Mouse (Mus musculus): Measurements from ENCODE around the gene Pde4b. TPM values are rescaled to one million over a fixed set of nuclear protein-coding genes. Genes with fewer than 3 reads are reported as not detected.

Gene Pde4b
- polyA plus RNA-seq, 1 experiment, result 3.9 TPM

DNA sequence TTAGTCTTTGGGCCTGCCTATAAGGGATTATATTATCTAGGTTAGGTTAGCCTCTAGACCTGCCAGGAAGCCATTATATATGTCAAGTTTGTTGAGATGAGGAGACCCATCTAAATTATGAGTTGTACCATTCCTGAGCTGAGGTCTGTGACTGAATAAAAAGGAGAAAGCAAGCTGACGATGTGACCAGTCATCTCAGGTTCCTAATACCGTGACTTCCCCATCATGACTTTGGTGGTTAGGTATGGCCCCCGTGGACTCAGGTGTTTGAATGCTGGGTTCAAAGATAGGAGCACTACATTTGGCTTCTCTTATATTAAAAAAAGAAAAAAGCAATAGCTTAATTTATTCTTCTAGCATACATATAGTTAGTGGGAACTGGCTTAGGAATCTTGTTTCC is 531.3 kb downstream of the Pde4b start:
- Histone ChIP-seq H3K27ac (ENCODE audit: control insufficient read depth, insufficient read depth, low read depth, low read length, poor library complexity) (no peak overlapping the region), H3K4me1 (ENCODE audit: control insufficient read depth, insufficient read depth, low read length) (peaks cover 2% of the 10 kb centered on the region), H3K4me3 (replicated peaks; ENCODE audit: control insufficient read depth, low read depth, low read length) (no peak overlapping the region)
- WGBS, result 43% methylated on average over 3 of the region's 3 CpGs
- TF ChIP-seq CTCF (IDR thresholded peaks at IDR 0.05; ENCODE audit: control insufficient read depth, insufficient read depth, low read length) (no peak), POLR2A (IDR thresholded peaks at IDR 0.05; ENCODE audit: borderline replicate concordance, control insufficient read depth, low read depth, low read length) (no peak)

DNA sequence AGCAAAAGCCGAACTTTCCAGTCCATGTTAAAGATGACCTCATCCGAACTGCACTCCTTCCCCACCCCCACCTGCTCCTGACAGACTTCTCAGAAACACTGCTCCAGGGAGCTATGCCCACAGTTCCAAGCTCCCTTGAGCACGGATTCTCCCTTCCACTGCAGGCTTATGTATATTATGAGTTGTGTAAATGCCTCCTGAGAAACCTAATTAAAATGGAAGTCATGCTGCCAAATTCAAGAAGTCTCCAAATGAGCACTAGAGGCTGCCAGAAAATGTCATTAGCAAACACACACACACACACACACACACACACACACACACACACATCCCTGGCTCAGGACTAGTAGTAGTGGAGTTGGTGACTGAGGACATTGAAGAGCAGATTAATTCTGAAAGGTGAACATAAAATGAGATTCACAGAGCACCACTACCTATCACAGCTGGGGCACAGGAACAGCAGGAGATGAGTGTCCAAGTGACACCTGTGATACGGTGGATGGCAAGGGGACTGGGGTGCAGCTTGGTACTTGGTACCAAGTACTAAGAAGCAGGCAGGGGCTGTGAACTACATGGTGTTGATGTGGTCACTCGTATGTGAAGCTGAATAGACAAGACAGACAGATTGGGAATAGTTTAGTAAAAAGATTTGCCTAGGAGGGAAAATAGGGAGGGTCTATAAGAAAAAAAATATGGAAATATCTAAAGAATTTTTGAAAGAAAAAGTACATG is 533.0 kb downstream of the Pde4b start:
- 75% methylated on average over 5 of the region's 5 CpGs for WGBS
- peaks cover 4% of the 10 kb centered on the region for H3K4me1 ChIP-seq (ENCODE audit: control insufficient read depth, insufficient read depth, low read length)
- TF ChIP-seq POLR2A (IDR thresholded peaks at IDR 0.05; ENCODE audit: borderline replicate concordance, control insufficient read depth, low read depth, low read length) (no peak), CTCF (IDR thresholded peaks at IDR 0.05; ENCODE audit: control insufficient read depth, insufficient read depth, low read length) (no peak)

DNA sequence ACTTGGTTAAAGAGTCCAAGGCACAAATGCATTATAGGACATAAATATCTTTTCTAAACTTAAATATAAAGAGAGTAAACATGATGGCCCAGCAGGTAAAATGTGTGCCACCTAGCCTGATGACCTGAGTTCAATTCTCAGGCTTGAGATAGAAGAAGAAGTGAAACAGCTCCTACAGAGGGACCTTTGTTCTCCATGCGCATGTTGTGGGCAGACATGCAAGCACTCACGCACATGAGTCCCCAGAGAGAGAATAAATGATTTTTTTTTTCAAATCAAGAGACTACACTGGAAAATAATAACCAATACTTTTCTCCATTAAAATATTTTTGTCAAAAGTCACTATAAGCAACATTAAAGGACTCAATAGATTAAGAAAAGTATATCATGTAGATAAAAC is 533.8 kb downstream of the Pde4b start:
- peaks cover 4% of the 10 kb centered on the region for H3K4me1 ChIP-seq (ENCODE audit: control insufficient read depth, insufficient read depth, low read length)
- no peak overlapping the region for H3K27ac ChIP-seq (ENCODE audit: control insufficient read depth, insufficient read depth, low read depth, low read length, poor library complexity)
- no peak for TF ChIP-seq POLR2A (IDR thresholded peaks at IDR 0.05; ENCODE audit: borderline replicate concordance, control insufficient read depth, low read depth, low read length)
- TF ChIP-seq CTCF (IDR thresholded peaks at IDR 0.05; ENCODE audit: control insufficient read depth, insufficient read depth, low read length), result no peak
- WGBS, result 61% methylated on average over 2 of the region's 2 CpGs
- H3K4me3 ChIP-seq (replicated peaks; ENCODE audit: control insufficient read depth, low read depth, low read length), result no peak overlapping the region

More for the DNA sequence above, 533.0 kb downstream of the Pde4b start:
- Histone ChIP-seq H3K27ac (ENCODE audit: control insufficient read depth, insufficient read depth, low read depth, low read length, poor library complexity) (no peak overlapping the region), H3K4me3 (replicated peaks; ENCODE audit: control insufficient read depth, low read depth, low read length) (no peak overlapping the region)

DNA sequence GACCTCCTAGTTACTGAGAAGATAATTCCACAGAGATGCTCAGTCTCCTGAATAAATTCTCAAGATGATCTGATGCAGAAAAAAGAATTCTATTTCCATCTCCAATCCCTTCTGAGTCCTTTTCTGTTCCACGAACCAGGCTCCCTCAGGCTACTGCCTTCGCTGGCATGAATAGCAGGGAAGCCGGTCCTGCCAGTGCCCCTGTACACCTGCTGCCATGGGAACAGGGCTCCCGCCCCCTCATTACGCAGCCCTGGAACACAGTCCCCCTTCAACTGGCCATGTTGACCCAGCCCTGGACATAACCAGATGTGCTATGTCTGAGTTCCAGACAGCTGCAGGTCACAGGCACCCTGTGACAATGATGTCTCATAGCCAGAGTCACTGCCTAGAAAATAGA is 535.6 kb downstream of the Pde4b start:
- Histone ChIP-seq H3K4me3 (replicated peaks; ENCODE audit: control insufficient read depth, low read depth, low read length) (no peak overlapping the region), H3K27ac (ENCODE audit: control insufficient read depth, insufficient read depth, low read depth, low read length, poor library complexity) (peak overlapping the region; percentile 76; the same call in 1 of the 2 replicates), H3K4me1 (ENCODE audit: control insufficient read depth, insufficient read depth, low read length) (peaks cover 4% of the 10 kb centered on the region)
- TF ChIP-seq CTCF (IDR thresholded peaks at IDR 0.05; ENCODE audit: control insufficient read depth, insufficient read depth, low read length), result no peak
- no peak for TF ChIP-seq POLR2A (IDR thresholded peaks at IDR 0.05; ENCODE audit: borderline replicate concordance, control insufficient read depth, low read depth, low read length)
- 88% methylated on average over 5 of the region's 5 CpGs for WGBS

DNA sequence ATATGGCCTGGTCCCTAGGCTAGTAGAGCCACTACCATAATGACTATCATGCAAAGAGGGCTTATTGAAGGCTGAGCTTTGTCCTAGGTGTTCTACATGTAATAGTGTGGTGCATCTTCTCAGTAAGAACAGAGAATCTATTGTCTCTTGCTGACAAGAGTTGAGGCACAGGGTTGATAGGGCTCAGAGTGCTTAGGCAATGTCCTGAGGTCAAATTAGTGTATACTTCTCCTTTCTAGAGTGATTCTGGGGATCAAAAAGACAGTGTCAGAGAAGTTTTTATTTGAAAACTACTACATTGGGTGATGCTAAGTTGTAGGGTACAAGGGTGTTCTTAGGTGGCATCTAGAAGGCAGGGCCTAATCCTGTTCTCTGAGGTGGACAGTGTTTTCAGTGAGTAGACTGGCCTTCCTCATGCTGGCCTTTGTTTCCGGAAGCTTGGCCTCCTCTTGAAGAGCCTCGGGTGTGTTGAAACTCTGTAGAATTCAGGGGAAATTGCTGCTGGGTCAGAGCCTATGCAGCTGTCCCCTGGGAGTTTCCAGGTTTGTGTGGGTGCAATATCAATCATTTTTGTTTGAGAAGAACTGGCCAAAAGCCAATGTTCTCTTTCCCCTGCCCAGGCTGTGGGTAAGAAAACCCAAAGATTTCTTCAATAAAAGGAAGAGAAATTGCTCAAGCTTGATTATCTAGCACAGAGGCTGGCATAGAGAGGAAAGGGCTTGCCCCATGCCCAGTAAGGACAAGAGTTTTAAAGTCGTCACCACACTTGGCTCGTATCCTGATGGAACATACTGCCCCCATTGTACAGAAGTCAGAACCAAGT is 536.7 kb downstream of the Pde4b start:
- Histone ChIP-seq H3K27ac (ENCODE audit: control insufficient read depth, insufficient read depth, low read depth, low read length, poor library complexity) (peak overlapping the region; percentile 76), H3K4me3 (replicated peaks; ENCODE audit: control insufficient read depth, low read depth, low read length) (no peak overlapping the region), H3K4me1 (ENCODE audit: control insufficient read depth, insufficient read depth, low read length) (peaks cover 4% of the 10 kb centered on the region)
- WGBS, result 11% methylated on average over 4 of the region's 4 CpGs
- TF ChIP-seq POLR2A (IDR thresholded peaks at IDR 0.05; ENCODE audit: borderline replicate concordance, control insufficient read depth, low read depth, low read length) (no peak), CTCF (IDR thresholded peaks at IDR 0.05; ENCODE audit: control insufficient read depth, insufficient read depth, low read length) (no peak)

DNA sequence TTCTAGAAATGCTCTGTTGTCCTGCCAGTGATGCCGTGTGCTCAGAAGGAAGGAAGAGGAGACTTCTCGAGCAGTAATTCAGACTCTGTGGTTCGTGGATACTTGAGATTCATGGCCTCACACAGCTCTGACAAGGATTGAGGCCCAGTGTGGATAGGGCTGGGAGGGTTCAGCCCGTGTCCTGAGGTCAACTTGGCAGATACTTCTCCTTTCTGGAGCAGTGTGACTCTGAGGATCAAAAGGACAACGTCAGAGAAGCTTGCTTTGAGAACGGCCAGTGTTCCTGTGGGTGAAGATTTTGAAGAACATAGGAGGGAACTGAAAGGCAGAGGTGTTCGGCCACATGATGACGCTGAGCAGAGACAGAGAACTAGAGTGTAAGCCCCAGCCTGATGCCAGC is 537.6 kb downstream of the Pde4b start:
- WGBS, result 4% methylated on average over 8 of the region's 8 CpGs
- Histone ChIP-seq H3K4me1 (ENCODE audit: control insufficient read depth, insufficient read depth, low read length) (peaks cover 4% of the 10 kb centered on the region), H3K27ac (ENCODE audit: control insufficient read depth, insufficient read depth, low read depth, low read length, poor library complexity) (peak overlapping the region; percentile 74), H3K4me3 (replicated peaks; ENCODE audit: control insufficient read depth, low read depth, low read length) (no peak overlapping the region)
- TF ChIP-seq CTCF (IDR thresholded peaks at IDR 0.05; ENCODE audit: control insufficient read depth, insufficient read depth, low read length), result no peak
- no peak for TF ChIP-seq POLR2A (IDR thresholded peaks at IDR 0.05; ENCODE audit: borderline replicate concordance, control insufficient read depth, low read depth, low read length)

DNA sequence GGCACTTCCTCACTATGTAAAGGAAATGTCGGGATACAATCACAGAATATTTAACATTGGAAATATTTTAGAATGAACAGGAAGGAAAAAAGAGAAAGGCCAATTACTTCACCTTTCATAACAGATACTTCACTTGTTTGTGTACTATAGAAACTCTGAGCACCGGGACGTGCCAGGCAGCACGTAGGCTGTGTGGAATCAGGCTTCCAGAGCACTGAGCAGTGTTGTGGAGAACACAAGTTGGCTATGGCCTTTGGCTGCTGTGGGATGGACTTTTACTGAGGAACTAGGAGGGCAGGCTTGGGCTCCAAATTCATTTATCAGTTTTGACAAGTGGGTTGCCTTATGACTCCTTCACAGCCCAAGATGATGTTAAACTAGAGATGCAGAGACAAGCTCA is 540.5 kb downstream of the Pde4b start:
- H3K4me3 ChIP-seq (replicated peaks; ENCODE audit: control insufficient read depth, low read depth, low read length), result no peak overlapping the region
- 82% methylated on average over 4 of the region's 4 CpGs for WGBS
- TF ChIP-seq POLR2A (IDR thresholded peaks at IDR 0.05; ENCODE audit: borderline replicate concordance, control insufficient read depth, low read depth, low read length) (no peak), CTCF (IDR thresholded peaks at IDR 0.05; ENCODE audit: control insufficient read depth, insufficient read depth, low read length) (no peak)
- no peak overlapping the region for H3K27ac ChIP-seq (ENCODE audit: control insufficient read depth, insufficient read depth, low read depth, low read length, poor library complexity)
- peaks cover 4% of the 10 kb centered on the region for H3K4me1 ChIP-seq (ENCODE audit: control insufficient read depth, insufficient read depth, low read length)

DNA sequence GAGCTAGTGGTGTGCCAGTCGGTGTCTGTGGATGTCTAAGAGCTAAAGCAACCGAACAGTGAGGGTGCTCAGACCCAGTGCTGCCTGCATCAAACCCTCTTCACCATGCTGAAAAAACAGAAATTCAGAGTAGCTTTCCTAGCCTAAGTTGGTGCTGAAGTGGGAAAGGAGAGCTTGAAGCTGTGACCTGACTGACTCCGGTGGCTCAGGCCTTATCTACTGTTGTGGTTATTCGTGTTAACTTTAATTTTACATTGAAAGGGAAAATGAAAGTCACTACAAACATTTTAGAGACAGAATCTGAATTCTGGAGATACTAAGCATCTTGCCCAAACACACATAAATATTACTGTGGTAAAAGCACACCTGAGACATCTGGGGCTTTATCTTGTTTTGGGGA is 542.3 kb downstream of the Pde4b start:
- Histone ChIP-seq H3K4me3 (replicated peaks; ENCODE audit: control insufficient read depth, low read depth, low read length) (no peak overlapping the region), H3K4me1 (ENCODE audit: control insufficient read depth, insufficient read depth, low read length) (peaks cover 1% of the 10 kb centered on the region; the same call in 1 of the 2 replicates), H3K27ac (ENCODE audit: control insufficient read depth, insufficient read depth, low read depth, low read length, poor library complexity) (no peak overlapping the region)
- WGBS, result 28% methylated on average over 4 of the region's 4 CpGs
- TF ChIP-seq POLR2A (IDR thresholded peaks at IDR 0.05; ENCODE audit: borderline replicate concordance, control insufficient read depth, low read depth, low read length), result no peak
- TF ChIP-seq CTCF (IDR thresholded peaks at IDR 0.05; ENCODE audit: control insufficient read depth, insufficient read depth, low read length), result no peak
